Mouse (Mus musculus) thymus, adult 2 months (tissue): Measurements from ENCODE around the gene Cnih3. TPM values are rescaled to one million over a fixed set of nuclear protein-coding genes. Genes with fewer than 3 reads are reported as not detected.

Source experiments
- DNase-seq: peaks from one replicate; pipeline ENCODE4 v3.0.0; 2021
- H3K27ac ChIP-seq: fragments of 200-500 bp; 2 replicates; pipeline ENCODE4 v1.5.1; 2012; ENCODE audit warnings: low read length, control low read depth; ENCODE audit not compliant: control insufficient read depth, insufficient read depth
- H3K27me3 ChIP-seq: fragments of 200-500 bp; 2 replicates; pipeline ENCODE4 v1.6.1; 2012; ENCODE audit warnings: mild to moderate bottlenecking, low read length, moderate library complexity, mixed read lengths; ENCODE audit not compliant: control insufficient read depth, insufficient read depth
- H3K36me3 ChIP-seq: fragments of 200-500 bp; 2 replicates; pipeline ENCODE4 v1.6.1; 2012; ENCODE audit warnings: mild to moderate bottlenecking, low read length, moderate library complexity; ENCODE audit not compliant: control insufficient read depth, insufficient read depth
- H3K4me1 ChIP-seq: fragments of 200-500 bp; replicated peaks from 2 replicates; pipeline ENCODE4 v1.6.1; 2012; ENCODE audit warnings: low read length; ENCODE audit not compliant: control insufficient read depth, insufficient read depth
- H3K4me3 ChIP-seq: fragments of 200-500 bp; 2 replicates; pipeline ENCODE4 v1.5.1; 2012; ENCODE audit warnings: mild to moderate bottlenecking, low read length, control low read depth, moderate library complexity; ENCODE audit not compliant: control insufficient read depth, insufficient read depth
- CTCF ChIP-seq: fragments of 200-500 bp; IDR thresholded peaks from 2 replicates; pipeline ENCODE4 v1.5.1; 2012; ENCODE audit warnings: mild to moderate bottlenecking, control low read depth, low read length, moderate library complexity, borderline replicate concordance; ENCODE audit not compliant: control insufficient read depth, poor library complexity, insufficient read depth; ENCODE audit errors: extremely low read depth
- POLR2A ChIP-seq: fragments of 200-500 bp; IDR thresholded peaks from 2 replicates; pipeline ENCODE4 v1.6.1; 2012; ENCODE audit warnings: mild to moderate bottlenecking, low read length, control low read depth, moderate library complexity; ENCODE audit not compliant: control insufficient read depth, poor library complexity, insufficient read depth; ENCODE audit errors: extremely low read depth
- WGBS: fragments of 180-500 bp; shearing (Covaris S2); methylation state at CpG from one replicate; pipeline ENCODE4 v1.1.7; 2018; 5-methylcytosine and 5-hydroxymethylcytosine counted together
- polyA plus RNA-seq: library from polyadenylated mRNA; depleted of rRNA; stranded (reverse); fragments of >200 nt; gene quantifications from 2 replicates; pipeline ENCODE4 v1.2.3, GENCODE M21; 2012

The Cnih3 gene
- polyA plus RNA-seq, 1 experiment, result not detected

- peak; percentile 24 for DNase-seq
- H3K4me3 ChIP-seq, result no peak overlapping the region
- WGBS, result 96% methylated on average over 6 of the region's 6 CpGs
- no peaks in the 10 kb centered on the region for H3K36me3 ChIP-seq
- H3K27me3 ChIP-seq, result no peaks in the 10 kb centered on the region
- TF ChIP-seq CTCF, result no peak
- peaks cover 38% of the 10 kb centered on the region for H3K4me1 ChIP-seq
- peak overlapping the region; percentile 91 for H3K27ac ChIP-seq
Observed at GRCm38 (mm10) chr1:181336857-181337256, 15.6 kb upstream of the Cnih3 start.

- Histone ChIP-seq H3K27ac (no peak overlapping the region), H3K4me3 (no peak overlapping the region), H3K4me1 (peaks cover 29% of the 10 kb centered on the region), H3K27me3 (no peaks in the 10 kb centered on the region), H3K36me3 (no peaks in the 10 kb centered on the region)
- TF ChIP-seq CTCF (no peak), POLR2A (no peak)
- no peak for DNase-seq
- WGBS, result 93% methylated on average over 6 of the region's 6 CpGs
Observed at GRCm38 (mm10) chr1:181339106-181339505, 13.3 kb upstream of the Cnih3 start.

- Histone ChIP-seq H3K4me3 (no peak overlapping the region), H3K4me1 (no peaks in the 10 kb centered on the region), H3K36me3 (no peaks in the 10 kb centered on the region), H3K27me3 (no peaks in the 10 kb centered on the region), H3K27ac (no peak overlapping the region)
- DNase-seq, result peak; percentile 10
- TF ChIP-seq POLR2A, result no peak
- TF ChIP-seq CTCF, result no peak
- 4% methylated on average over 15 of the region's 15 CpGs for WGBS
Observed at GRCm38 (mm10) chr1:181345547-181345946, 6.9 kb upstream of the Cnih3 start.

- 16% methylated on average over 3 of the region's 3 CpGs for WGBS
- TF ChIP-seq CTCF, result no peak
- no peak for TF ChIP-seq POLR2A
- H3K4me1 ChIP-seq, result peaks cover 17% of the 10 kb centered on the region
- peak overlapping the region; percentile 30 for H3K4me3 ChIP-seq
- H3K27me3 ChIP-seq, result peaks cover 21% of the 10 kb centered on the region; the same call in 1 of the 2 replicates
- no peaks in the 10 kb centered on the region for H3K36me3 ChIP-seq
- H3K27ac ChIP-seq, result no peak overlapping the region
- DNase-seq, result no peak
Observed at GRCm38 (mm10) chr1:181352043-181352366, 423 bp upstream of the Cnih3 start.

- no peak for TF ChIP-seq CTCF
- no peak for TF ChIP-seq POLR2A
- H3K4me1 ChIP-seq, result peaks cover 17% of the 10 kb centered on the region
- H3K36me3 ChIP-seq, result no peaks in the 10 kb centered on the region
- H3K27me3 ChIP-seq, result peaks cover 21% of the 10 kb centered on the region; the same call in 1 of the 2 replicates
- H3K4me3 ChIP-seq, result no peak overlapping the region; the same call in 1 of the 2 replicates
- 3% methylated on average over 33 of the region's 33 CpGs for WGBS
- DNase-seq, result peak; percentile 17
- no peak overlapping the region for H3K27ac ChIP-seq
Observed at GRCm38 (mm10) chr1:181353200-181354097, 1.0 kb downstream of the Cnih3 start.

- Histone ChIP-seq H3K4me3 (no peak overlapping the region), H3K27ac (no peak overlapping the region), H3K4me1 (peaks cover 17% of the 10 kb centered on the region), H3K27me3 (peaks cover 21% of the 10 kb centered on the region; the same call in 1 of the 2 replicates), H3K36me3 (no peaks in the 10 kb centered on the region)
- 23% methylated on average over 5 of the region's 5 CpGs for WGBS
- no peak for DNase-seq
- no peak for TF ChIP-seq POLR2A
- TF ChIP-seq CTCF, result no peak
Observed at GRCm38 (mm10) chr1:181355683-181356082, 3.3 kb downstream of the Cnih3 start.

- H3K27ac ChIP-seq, result no peak overlapping the region
- WGBS, result 54% methylated on average over 2 of the region's 2 CpGs
Observed at GRCm38 (mm10) chr1:181357870-181358269, 5.4 kb downstream of the Cnih3 start.

More at GRCm38 (mm10) chr1:181357870-181358269, 5.4 kb downstream of the Cnih3 start:
- TF ChIP-seq POLR2A (no peak), CTCF (no peak)
- no peak for DNase-seq
- peaks cover 9% of the 10 kb centered on the region; the same call in 1 of the 2 replicates for H3K27me3 ChIP-seq
- H3K36me3 ChIP-seq, result no peaks in the 10 kb centered on the region
- H3K4me1 ChIP-seq, result peaks cover 7% of the 10 kb centered on the region
- no peak overlapping the region for H3K4me3 ChIP-seq
